Mouse (Mus musculus) myocyte (in vitro differentiated cells): Measurements from ENCODE around the gene Gimap9. TPM values are rescaled to one million over a fixed set of nuclear protein-coding genes. Genes with fewer than 3 reads are reported as not detected.

Experiments used
- H3K27me3 ChIP-seq: one replicate; pipeline ENCODE4 v1.6.1; 2011; ENCODE audit not compliant: control insufficient read depth, insufficient read depth, insufficient read length
- H3K36me3 ChIP-seq: one replicate; pipeline ENCODE4 v1.6.1; 2011; ENCODE audit not compliant: control insufficient read depth, insufficient read depth
- H3K4me2 ChIP-seq: one replicate; pipeline ENCODE4 v1.6.1; 2011; ENCODE audit warnings: low read depth, control low read depth
- H3K4me3 ChIP-seq: one replicate; pipeline ENCODE4 v1.5.1; 2011; ENCODE audit warnings: mild to moderate bottlenecking, control low read depth, moderate library complexity
- H3K79me2 ChIP-seq: one replicate; pipeline ENCODE4 v1.6.1; 2011; ENCODE audit not compliant: control insufficient read depth, insufficient read depth
- H3ac ChIP-seq: one replicate; pipeline ENCODE4 v1.6.1; 2011; ENCODE audit not compliant: control insufficient read depth, insufficient read length
- CEBPB ChIP-seq: IDR thresholded peaks from 2 replicates; pipeline ENCODE4 v1.6.1; 2011; ENCODE audit warnings: mild to moderate bottlenecking, moderate library complexity; ENCODE audit not compliant: poor library complexity, insufficient read depth, severe bottlenecking
- E2F4 ChIP-seq: IDR thresholded peaks from one replicate; pipeline ENCODE4 v1.6.1; 2011; ENCODE audit warnings: mild to moderate bottlenecking, control low read depth, moderate library complexity; ENCODE audit not compliant: insufficient read depth
- MAX ChIP-seq: IDR thresholded peaks from one replicate; pipeline ENCODE4 v1.6.1; 2011; ENCODE audit warnings: low read depth, mild to moderate bottlenecking, control low read depth
- MYOD1 ChIP-seq, 3 experiments: IDR thresholded peaks; one replicate each; pipeline ENCODE4 v1.6.1; 2011; ENCODE audit warnings: control low read depth in 2 of 3, low read depth in 2 of 3, mild to moderate bottlenecking in 2 of 3, moderate library complexity in 1 of 3; ENCODE audit not compliant: insufficient read length in 2 of 3, control insufficient read depth in 1 of 3
- MYOG ChIP-seq, 3 experiments: IDR thresholded peaks; one replicate each; pipeline ENCODE4 v1.6.1; 2011; ENCODE audit warnings: control low read depth in 2 of 3, low read depth in 2 of 3, mild to moderate bottlenecking in 2 of 3; ENCODE audit not compliant: insufficient read length in 2 of 3, control insufficient read depth in 1 of 3, insufficient read depth in 1 of 3
- POLR2A ChIP-seq: IDR thresholded peaks from one replicate; pipeline ENCODE4 v1.6.1; 2011; ENCODE audit warnings: low read depth, mild to moderate bottlenecking, control low read depth, moderate library complexity; ENCODE audit not compliant: insufficient read length
- POLR2AphosphoS2 ChIP-seq: IDR thresholded peaks from one replicate; pipeline ENCODE4 v1.6.1; 2011; ENCODE audit warnings: low read depth, control low read depth; ENCODE audit not compliant: insufficient read length
- REST ChIP-seq: IDR thresholded peaks from one replicate; pipeline ENCODE4 v1.6.1; 2011; ENCODE audit warnings: mild to moderate bottlenecking, control low read depth, moderate library complexity; ENCODE audit not compliant: insufficient read depth, insufficient read length
- SRF ChIP-seq: IDR thresholded peaks from one replicate; pipeline ENCODE4 v1.6.1; 2011; ENCODE audit warnings: low read depth; ENCODE audit not compliant: control insufficient read depth, insufficient read length
- TCF12 ChIP-seq: IDR thresholded peaks from one replicate; pipeline ENCODE4 v1.6.1; 2011; ENCODE audit warnings: mild to moderate bottlenecking, control low read depth; ENCODE audit not compliant: poor library complexity, insufficient read depth, severe bottlenecking
- TCF3 ChIP-seq: IDR thresholded peaks from one replicate; pipeline ENCODE4 v1.6.1; 2011; ENCODE audit warnings: low read depth, control low read depth; ENCODE audit not compliant: insufficient read length
- USF1 ChIP-seq: IDR thresholded peaks from one replicate; pipeline ENCODE4 v1.6.1; 2011; ENCODE audit warnings: low read depth, mild to moderate bottlenecking, control low read depth, moderate library complexity
- polyA plus RNA-seq: library from polyadenylated mRNA; unstranded; fragments of >200 nt; fragmentation: generic; extraction: Trizol; gene quantifications from one replicate; pipeline ENCODE4 v1.2.1, GENCODE M21; 2012; ENCODE audit warnings: missing spikeins

The Gimap9 gene
- polyA plus RNA-seq, 1 experiment = 0.42 TPM

DNA sequence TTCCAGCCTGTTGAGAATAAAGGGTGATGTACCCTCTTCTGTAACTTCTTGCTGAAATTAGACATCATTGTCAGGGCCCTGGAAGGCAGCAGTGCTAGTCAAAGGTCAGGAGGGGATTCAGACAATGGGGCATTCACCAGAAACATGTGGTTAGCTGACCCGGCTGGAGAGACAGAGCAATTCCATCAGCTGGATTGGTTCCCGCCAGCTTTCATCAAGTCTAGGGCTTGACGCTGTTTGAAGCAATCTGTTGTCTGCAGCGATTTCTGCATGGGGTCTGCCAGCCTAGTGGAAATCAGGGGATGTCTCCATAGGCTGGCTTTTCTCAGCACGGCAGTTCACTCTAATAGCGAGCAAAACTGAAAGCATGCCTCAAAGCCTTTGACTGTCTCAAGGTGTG lies 39.4 kb upstream of the Gimap9 start:
- H3ac ChIP-seq = no peak overlapping the region
- no peak overlapping the region for H3K4me3 ChIP-seq

DNA sequence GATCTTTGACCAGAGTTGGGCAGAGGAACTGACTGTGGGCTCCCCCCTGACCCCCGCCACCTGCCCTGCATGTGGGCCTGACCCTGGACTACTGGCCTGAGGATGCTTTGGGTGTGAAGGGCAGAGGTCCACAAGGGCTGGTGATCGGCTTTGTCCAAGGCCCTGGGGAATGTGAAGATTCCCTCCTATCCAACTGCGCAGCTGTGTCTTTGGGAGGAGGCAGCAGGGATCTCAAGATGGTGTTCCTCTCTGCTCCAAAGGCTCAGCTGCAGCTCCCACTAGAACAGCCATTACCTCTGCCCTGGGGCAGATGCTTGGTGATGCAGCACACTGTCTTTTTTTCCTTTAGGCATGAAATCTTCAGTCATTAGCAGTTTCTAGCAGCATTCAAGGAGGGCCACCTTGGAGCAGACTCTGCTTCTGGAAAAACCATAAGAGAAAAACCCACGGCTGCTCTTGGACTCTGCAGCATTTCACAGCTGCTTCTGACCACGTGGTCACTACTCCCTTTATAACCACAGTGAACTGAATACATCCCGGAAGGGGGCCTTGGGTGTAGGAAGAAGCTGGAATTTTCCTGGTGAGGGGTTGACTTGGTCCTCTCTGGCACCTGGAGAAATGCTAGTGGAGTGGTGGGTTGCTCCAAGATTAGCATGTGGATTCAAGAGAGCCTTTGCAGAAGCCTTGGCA lies 38.0 kb upstream of the Gimap9 start:
- H3K27me3 ChIP-seq = no peaks in the 10 kb centered on the region
- H3K4me3 ChIP-seq = no peak overlapping the region
- no peak overlapping the region for H3K4me2 ChIP-seq
- H3K36me3 ChIP-seq = no peaks in the 10 kb centered on the region
- no peak for TF ChIP-seq MYOG (IDR thresholded peaks at IDR 0.05; ENCODE audit: control insufficient read depth in 1 of 3, insufficient read depth in 1 of 3, insufficient read length in 2 of 3, low read depth in 2 of 3)
- peak; percentile 18 for TF ChIP-seq USF1
- no peak for TF ChIP-seq CEBPB
- H3K79me2 ChIP-seq = no peaks in the 10 kb centered on the region
- no peak overlapping the region for H3ac ChIP-seq

More for the DNA sequence above, 39.4 kb upstream of the Gimap9 start:
- no peaks in the 10 kb centered on the region for H3K79me2 ChIP-seq
- TF ChIP-seq E2F4 = no peak
- no peak for TF ChIP-seq USF1
- TF ChIP-seq MYOG (IDR thresholded peaks at IDR 0.05; ENCODE audit: control insufficient read depth in 1 of 3, insufficient read depth in 1 of 3, insufficient read length in 2 of 3, low read depth in 2 of 3) = no peak
- no peak for TF ChIP-seq POLR2AphosphoS2
- TF ChIP-seq REST = no peak
- H3K4me2 ChIP-seq = no peak overlapping the region
- H3K36me3 ChIP-seq = no peaks in the 10 kb centered on the region
- peaks cover 4% of the 10 kb centered on the region for H3K27me3 ChIP-seq

DNA sequence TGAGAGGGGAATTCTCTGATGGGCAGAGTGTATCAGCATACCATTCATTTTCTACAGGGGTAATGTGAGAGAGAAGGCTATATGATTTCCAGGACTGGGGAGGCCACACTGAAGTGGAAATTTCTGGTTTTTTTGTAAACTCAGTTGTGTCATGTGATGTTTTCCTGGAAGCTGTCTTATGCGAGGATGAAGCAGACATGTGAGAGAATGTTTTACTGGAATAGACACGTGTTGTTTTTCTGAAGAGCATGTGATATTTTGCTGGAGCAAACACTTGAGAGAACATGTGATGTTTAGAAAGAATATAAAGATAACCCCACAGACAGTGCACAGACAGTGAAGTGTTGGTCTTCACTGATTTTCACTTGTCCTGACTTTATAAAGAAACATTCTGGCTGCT lies 37.4 kb upstream of the Gimap9 start:
- H3K4me3 ChIP-seq = no peak overlapping the region
- H3K4me2 ChIP-seq = no peak overlapping the region
- H3ac ChIP-seq = no peak overlapping the region
- TF ChIP-seq USF1 (no peak), E2F4 (no peak), POLR2A (no peak), SRF (no peak), MAX (no peak), TCF3 (no peak), MYOG (IDR thresholded peaks at IDR 0.05; ENCODE audit: control insufficient read depth in 1 of 3, insufficient read depth in 1 of 3, insufficient read length in 2 of 3, low read depth in 2 of 3) (no peak), TCF12 (no peak), POLR2AphosphoS2 (no peak), CEBPB (no peak), REST (no peak), MYOD1 (IDR thresholded peaks at IDR 0.05; ENCODE audit: control insufficient read depth in 1 of 3, insufficient read length in 2 of 3, low read depth in 2 of 3) (no peak)
- H3K36me3 ChIP-seq = no peaks in the 10 kb centered on the region
- no peaks in the 10 kb centered on the region for H3K79me2 ChIP-seq
- no peaks in the 10 kb centered on the region for H3K27me3 ChIP-seq

DNA sequence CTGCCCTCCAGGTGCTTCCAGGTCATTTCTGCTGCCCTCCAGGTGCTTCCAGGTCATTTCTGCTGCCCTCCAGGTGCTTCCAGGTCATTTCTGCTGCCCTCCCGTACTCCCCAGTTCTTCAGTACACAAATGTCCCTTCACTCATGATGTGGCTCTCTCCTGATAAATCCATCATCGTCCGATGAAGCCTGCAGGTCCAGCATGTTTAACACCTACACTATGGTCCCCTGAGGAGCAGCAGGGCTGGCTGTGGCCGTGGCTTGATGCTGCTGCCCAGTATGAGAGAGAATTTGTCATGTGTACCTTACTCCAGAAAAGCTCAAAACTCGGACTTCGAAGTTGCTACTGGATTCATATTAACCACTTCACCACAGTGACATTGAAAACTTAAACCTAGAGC lies 34.5 kb upstream of the Gimap9 start:
- no peak overlapping the region for H3K4me2 ChIP-seq
- H3K27me3 ChIP-seq = peaks cover 6% of the 10 kb centered on the region
- H3ac ChIP-seq = no peak overlapping the region
- no peak for TF ChIP-seq POLR2AphosphoS2
- no peak for TF ChIP-seq USF1
- no peak for TF ChIP-seq MYOD1 (IDR thresholded peaks at IDR 0.05; ENCODE audit: control insufficient read depth in 1 of 3, insufficient read length in 2 of 3, low read depth in 2 of 3)
- TF ChIP-seq TCF3 = no peak
- no peak for TF ChIP-seq TCF12
- no peak for TF ChIP-seq REST
- no peak for TF ChIP-seq MAX
- TF ChIP-seq POLR2A = no peak
- no peak for TF ChIP-seq MYOG (IDR thresholded peaks at IDR 0.05; ENCODE audit: control insufficient read depth in 1 of 3, insufficient read depth in 1 of 3, insufficient read length in 2 of 3, low read depth in 2 of 3)
- no peak for TF ChIP-seq E2F4
- no peak for TF ChIP-seq SRF
- no peak overlapping the region for H3K4me3 ChIP-seq
- H3K79me2 ChIP-seq = no peaks in the 10 kb centered on the region
- no peaks in the 10 kb centered on the region for H3K36me3 ChIP-seq

DNA sequence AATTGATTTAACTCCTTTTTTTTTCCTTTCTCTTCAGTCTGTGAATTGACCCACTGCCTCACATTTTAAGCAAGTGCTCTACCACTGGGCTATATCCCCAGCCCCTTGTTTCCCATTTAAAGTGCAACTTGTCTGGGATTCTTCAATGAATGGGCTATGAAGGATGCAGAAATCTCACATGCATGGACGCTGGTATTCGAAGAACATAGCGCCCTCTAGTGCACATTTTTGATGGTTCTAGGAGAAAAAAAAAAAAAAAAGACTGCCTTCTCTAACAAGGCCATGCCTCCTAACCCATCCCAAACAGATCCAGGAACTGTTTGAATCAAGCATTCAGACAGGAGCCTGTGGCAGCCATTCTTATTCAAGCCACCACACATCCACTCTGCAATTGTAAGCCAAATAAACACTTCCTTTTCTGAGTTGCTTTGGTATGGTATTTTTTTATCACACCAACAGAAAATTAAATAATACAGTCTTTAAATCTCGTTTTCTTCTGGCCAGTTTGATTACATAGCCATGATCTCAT lies 33.1 kb upstream of the Gimap9 start:
- no peak overlapping the region for H3ac ChIP-seq
- H3K4me3 ChIP-seq = no peak overlapping the region
- no peaks in the 10 kb centered on the region for H3K36me3 ChIP-seq
- H3K27me3 ChIP-seq = peaks cover 6% of the 10 kb centered on the region
- H3K4me2 ChIP-seq = no peak overlapping the region
- TF ChIP-seq POLR2AphosphoS2 (no peak), MAX (no peak), REST (no peak), POLR2A (no peak), CEBPB (no peak), SRF (no peak), TCF3 (no peak), MYOG (IDR thresholded peaks at IDR 0.05; ENCODE audit: control insufficient read depth in 1 of 3, insufficient read depth in 1 of 3, insufficient read length in 2 of 3, low read depth in 2 of 3) (no peak)
- H3K79me2 ChIP-seq = no peaks in the 10 kb centered on the region
